Mouse (Mus musculus) neural tube, embryonic 11.5 days (tissue): ENCODE data around the gene Lmo2. TPM values are rescaled to one million over a fixed set of nuclear protein-coding genes. Genes with fewer than 3 reads are reported as not detected.

Experiments
- ATAC-seq: fragments of 200-750 bp; cut with Nextera tagmentation; 2 replicates; pipeline ENCODE4 v1.8.0; 2017; ENCODE audit warnings: moderate number of reproducible peaks, mild to moderate bottlenecking, moderate TSS enrichment, moderate library complexity; ENCODE audit not compliant: insufficient read depth, low FRiP score, low TSS enrichment
- DNase-seq: peaks from one replicate; pipeline ENCODE4 v3.0.0-alpha.2; 2015; ENCODE audit warnings: low spot score
- H3K27ac ChIP-seq: fragments of 300-500 bp; sonication (generic); 2 replicates; pipeline ENCODE4 v1.5.1; 2014; ENCODE audit warnings: low read depth, mild to moderate bottlenecking, low read length
- H3K27me3 ChIP-seq: fragments of 300-500 bp; sonication (generic); 2 replicates; pipeline ENCODE4 v1.6.1; 2014; ENCODE audit warnings: mild to moderate bottlenecking, low read length, mixed read lengths; ENCODE audit not compliant: control insufficient read depth, insufficient read depth
- H3K36me3 ChIP-seq: fragments of 300-500 bp; sonication (generic); 2 replicates; pipeline ENCODE4 v1.6.1; 2014; ENCODE audit warnings: mild to moderate bottlenecking, low read length, moderate library complexity, mixed read lengths; ENCODE audit not compliant: control insufficient read depth, insufficient read depth
- H3K4me1 ChIP-seq: fragments of 300-500 bp; sonication (generic); 2 replicates; pipeline ENCODE4 v1.6.1; 2014; ENCODE audit warnings: low read length, mixed read lengths; ENCODE audit not compliant: control insufficient read depth, insufficient read depth
- H3K4me2 ChIP-seq: fragments of 300-500 bp; sonication (generic); 2 replicates; pipeline ENCODE4 v1.6.1; 2014; ENCODE audit warnings: low read depth, mild to moderate bottlenecking, moderate library complexity
- H3K4me3 ChIP-seq: fragments of 300-500 bp; sonication (generic); 2 replicates; pipeline ENCODE4 v1.5.1; 2014; ENCODE audit warnings: low read depth, low read length
- H3K9ac ChIP-seq: fragments of 300-500 bp; sonication (generic); 2 replicates; pipeline ENCODE4 v1.6.1; 2014; ENCODE audit warnings: mild to moderate bottlenecking, low read length
- H3K9me3 ChIP-seq: fragments of 300-500 bp; sonication (generic); 2 replicates; pipeline ENCODE4 v1.6.1; 2016; ENCODE audit warnings: low read length; ENCODE audit not compliant: control insufficient read depth
- WGBS: fragments of 180-500 bp; shearing (Covaris S2); extraction: QIAGEN DNeasy Blood & Tissue Kit; methylation state at CpG from one replicate; pipeline ENCODE4 v1.1.7; 2014; 5-methylcytosine and 5-hydroxymethylcytosine counted together
- polyA plus RNA-seq: library from polyadenylated mRNA; unstranded; fragments of >200 nt; fragmentation: Nextera tagmentation; extraction: Ambion mirVana; gene quantifications from 2 replicates; pipeline ENCODE4 v1.2.1, GENCODE M21; 2014

Lmo2 gene
- polyA plus RNA-seq, 1 experiment from 2014 or later, result 27.7 TPM

GRCm38 (mm10) chr2:103968186-103968585 lies 10.4 kb downstream of the Lmo2 start:
- Histone ChIP-seq H3K9me3 (no peaks in the 10 kb centered on the region), H3K4me1 (0 out of 2 replicates have a peak, but pooled peaks cover 3% of the 10 kb centered on the region), H3K4me2 (no peak overlapping the region), H3K4me3 (no peak overlapping the region), H3K27ac (no peak overlapping the region), H3K9ac (no peak overlapping the region), H3K36me3 (no peaks in the 10 kb centered on the region), H3K27me3 (peaks cover 23% of the 10 kb centered on the region)
- 82% methylated on average over 4 of the region's 4 CpGs for WGBS
- ATAC-seq, result no peak
- no peak for DNase-seq

DNA sequence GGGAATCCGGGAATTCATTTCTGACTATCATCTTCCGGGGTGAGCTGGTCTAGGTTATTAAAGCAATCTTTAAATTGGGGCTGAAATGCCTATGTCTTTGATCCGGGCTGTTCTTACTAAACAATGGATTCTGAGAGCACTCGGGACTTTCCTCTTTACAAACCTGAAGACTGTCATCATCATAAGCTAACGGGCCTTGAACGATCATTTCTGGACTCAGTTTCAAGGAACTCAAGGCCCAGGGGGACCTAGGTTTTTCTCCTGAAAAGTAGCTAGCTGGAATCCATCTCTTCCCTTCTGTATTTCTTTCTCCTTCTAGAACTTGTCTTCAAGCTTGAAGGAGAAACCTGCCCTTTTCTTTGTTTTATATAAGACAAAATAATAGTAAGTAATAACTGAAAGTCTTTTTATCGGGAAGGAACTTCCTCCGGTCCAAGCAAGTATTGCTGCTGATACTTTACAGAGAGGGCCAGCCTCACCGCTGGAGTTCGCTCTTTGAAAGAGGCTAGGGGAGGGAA lies 11.2 kb downstream of the Lmo2 start:
- Histone ChIP-seq H3K9me3 (no peaks in the 10 kb centered on the region), H3K36me3 (no peaks in the 10 kb centered on the region), H3K4me3 (peak overlapping the region; percentile 66), H3K27me3 (peaks cover 23% of the 10 kb centered on the region), H3K9ac (peak overlapping the region; percentile 80), H3K4me2 (peak overlapping the region; percentile 96), H3K4me1 (0 out of 2 replicates have a peak, but pooled peaks cover 3% of the 10 kb centered on the region), H3K27ac (no peak overlapping the region)
- no peak for DNase-seq
- ATAC-seq, result no peak
- 26% methylated on average over 10 of the region's 10 CpGs for WGBS

DNA sequence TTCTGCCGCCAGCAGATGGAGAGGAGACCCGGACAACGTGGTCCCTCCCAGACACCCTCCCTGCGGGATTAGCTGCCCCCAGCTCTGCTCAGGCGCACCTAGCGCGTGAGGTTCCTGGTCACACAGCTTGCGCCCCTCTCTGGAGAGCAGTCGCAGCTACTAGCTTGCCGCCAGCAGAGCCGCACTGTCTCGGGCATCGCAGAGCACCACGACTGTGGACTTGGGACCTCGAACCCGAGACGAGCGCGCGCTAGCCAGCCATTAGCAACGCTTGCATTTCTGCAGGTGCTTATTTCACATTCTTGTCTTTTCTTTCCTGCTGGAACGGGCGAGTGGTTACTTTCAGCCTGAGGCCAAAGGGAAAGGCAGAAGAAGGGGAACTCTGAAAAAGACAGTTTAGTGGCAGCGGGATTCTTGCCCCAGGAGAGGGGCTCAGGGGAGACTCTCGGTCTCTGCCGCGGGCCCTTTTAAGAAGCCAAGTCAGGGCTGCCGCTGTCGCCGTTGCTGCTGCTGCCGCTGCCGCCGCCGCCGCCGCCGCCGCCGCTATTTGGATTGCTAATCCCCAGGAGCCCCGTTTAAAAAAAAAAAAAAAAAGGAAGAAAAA lies 11.8 kb downstream of the Lmo2 start:
- no peaks in the 10 kb centered on the region for H3K36me3 ChIP-seq
- H3K4me1 ChIP-seq, result 0 out of 2 replicates have a peak, but pooled peaks cover 3% of the 10 kb centered on the region
- H3K4me3 ChIP-seq, result peak overlapping the region; percentile 66
- ATAC-seq (peak; percentile 75), DNase-seq (peak; percentile 79)
- no peak overlapping the region; the same call in 1 of the 2 replicates for H3K27ac ChIP-seq
- H3K9me3 ChIP-seq, result no peaks in the 10 kb centered on the region
- peaks cover 23% of the 10 kb centered on the region for H3K27me3 ChIP-seq
- WGBS, result under 1% methylated on average over 37 of the region's 40 CpGs
- peak overlapping the region; percentile 96 for H3K4me2 ChIP-seq
- H3K9ac ChIP-seq, result peak overlapping the region; percentile 80

DNA sequence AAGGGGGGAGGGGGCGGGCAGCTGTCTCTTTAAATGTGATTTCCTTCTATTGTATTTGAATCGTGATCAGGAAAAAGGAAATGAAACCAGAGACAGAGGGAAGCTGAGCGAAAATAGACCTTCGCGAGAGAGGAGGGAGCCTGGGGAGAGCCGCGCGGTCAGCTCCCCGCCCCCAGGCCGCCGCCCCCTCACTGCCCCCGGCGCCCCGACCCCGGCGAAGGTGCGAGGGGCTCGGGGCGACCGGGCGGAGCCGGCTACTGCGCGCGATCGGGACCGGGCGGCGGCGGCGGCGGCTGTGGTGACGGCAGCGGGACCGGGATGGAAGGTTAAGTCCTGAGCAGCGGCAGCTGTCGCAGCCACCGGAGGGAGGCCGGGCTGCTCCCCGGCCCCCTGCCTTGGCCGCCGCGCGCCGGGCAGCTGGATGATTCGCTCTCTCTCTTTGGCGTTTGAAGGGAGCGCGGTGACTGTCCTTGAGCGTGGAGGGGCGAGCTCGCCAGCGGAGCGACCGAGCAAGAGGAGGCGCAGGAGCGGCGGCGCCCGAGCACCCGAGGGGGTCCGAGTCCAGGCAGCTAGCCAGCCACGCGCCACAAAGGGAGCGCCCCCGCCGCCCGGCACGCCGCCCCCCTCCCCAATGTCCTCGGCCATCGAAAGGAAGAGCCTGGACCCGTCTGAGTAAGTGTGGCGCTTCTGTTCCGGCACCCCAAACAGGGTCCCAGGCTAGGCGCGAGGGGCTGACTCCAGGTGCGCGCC lies 12.4 kb downstream of the Lmo2 start:
- Histone ChIP-seq H3K4me2 (peak overlapping the region; percentile 96), H3K36me3 (no peaks in the 10 kb centered on the region), H3K9ac (peak overlapping the region; percentile 80), H3K27ac (peak overlapping the region; percentile 72), H3K4me1 (0 out of 2 replicates have a peak, but pooled peaks cover 3% of the 10 kb centered on the region), H3K27me3 (peaks cover 23% of the 10 kb centered on the region), H3K4me3 (peak overlapping the region; percentile 66), H3K9me3 (no peaks in the 10 kb centered on the region)
- ATAC-seq, result peak; percentile 60
- DNase-seq, result peak; percentile 63
- WGBS, result 0% methylated on average over 59 of the region's 79 CpGs

- Histone ChIP-seq H3K36me3 (no peaks in the 10 kb centered on the region), H3K27ac (peak overlapping the region; percentile 72; the same call in 1 of the 2 replicates), H3K4me1 (0 out of 2 replicates have a peak, but pooled peaks cover 3% of the 10 kb centered on the region), H3K4me3 (peak overlapping the region; percentile 66), H3K4me2 (peak overlapping the region; percentile 96), H3K9me3 (no peaks in the 10 kb centered on the region), H3K27me3 (peaks cover 23% of the 10 kb centered on the region), H3K9ac (peak overlapping the region; percentile 80)
- ATAC-seq (no peak), DNase-seq (no peak)
- 2% methylated on average over 32 of the region's 32 CpGs for WGBS
Observed at GRCm38 (mm10) chr2:103970791-103971649, 13.2 kb downstream of the Lmo2 start.

DNA sequence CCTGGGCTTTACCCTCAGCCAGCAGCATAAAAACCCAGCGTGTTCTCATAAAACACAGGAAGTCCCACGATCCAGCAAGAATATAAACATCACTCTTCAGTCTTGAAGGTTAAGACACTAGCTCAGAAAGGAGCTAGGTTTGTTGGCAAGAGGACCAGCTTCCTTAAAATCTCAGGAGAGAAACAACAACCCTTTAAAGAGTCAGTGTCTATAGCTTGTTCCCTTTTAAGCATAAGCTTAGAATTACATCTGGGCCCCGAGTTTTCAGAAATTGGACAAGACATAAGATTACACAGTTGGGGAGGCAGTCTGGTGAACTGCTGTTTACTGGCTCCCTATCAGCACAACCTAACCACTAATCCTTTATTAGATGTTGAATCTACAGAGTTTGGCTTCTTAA lies 14.1 kb downstream of the Lmo2 start:
- no peak overlapping the region for H3K27ac ChIP-seq
- peaks cover 23% of the 10 kb centered on the region for H3K27me3 ChIP-seq
- H3K4me2 ChIP-seq, result no peak overlapping the region; the same call in 1 of the 2 replicates
- 0 out of 2 replicates have a peak, but pooled peaks cover 3% of the 10 kb centered on the region for H3K4me1 ChIP-seq
- no peaks in the 10 kb centered on the region for H3K36me3 ChIP-seq
- H3K9me3 ChIP-seq, result no peaks in the 10 kb centered on the region
- DNase-seq, result no peak
- WGBS, result 20% methylated on average over 3 of the region's 3 CpGs
- H3K4me3 ChIP-seq, result no peak overlapping the region; the same call in 1 of the 2 replicates
- H3K9ac ChIP-seq, result no peak overlapping the region
- ATAC-seq, result no peak

- no peak overlapping the region for H3K9ac ChIP-seq
- H3K36me3 ChIP-seq, result no peaks in the 10 kb centered on the region
- no peak overlapping the region for H3K4me2 ChIP-seq
- no peaks in the 10 kb centered on the region for H3K9me3 ChIP-seq
- ATAC-seq (no peak), DNase-seq (no peak)
- H3K27ac ChIP-seq, result no peak overlapping the region
- peaks cover 14% of the 10 kb centered on the region for H3K27me3 ChIP-seq
- 83% methylated on average over 7 of the region's 7 CpGs for WGBS
- 0 out of 2 replicates have a peak, but pooled peaks cover under 1% of the 10 kb centered on the region for H3K4me1 ChIP-seq
- H3K4me3 ChIP-seq, result no peak overlapping the region
Observed at GRCm38 (mm10) chr2:103975904-103976303, 18.1 kb downstream of the Lmo2 start.

DNA sequence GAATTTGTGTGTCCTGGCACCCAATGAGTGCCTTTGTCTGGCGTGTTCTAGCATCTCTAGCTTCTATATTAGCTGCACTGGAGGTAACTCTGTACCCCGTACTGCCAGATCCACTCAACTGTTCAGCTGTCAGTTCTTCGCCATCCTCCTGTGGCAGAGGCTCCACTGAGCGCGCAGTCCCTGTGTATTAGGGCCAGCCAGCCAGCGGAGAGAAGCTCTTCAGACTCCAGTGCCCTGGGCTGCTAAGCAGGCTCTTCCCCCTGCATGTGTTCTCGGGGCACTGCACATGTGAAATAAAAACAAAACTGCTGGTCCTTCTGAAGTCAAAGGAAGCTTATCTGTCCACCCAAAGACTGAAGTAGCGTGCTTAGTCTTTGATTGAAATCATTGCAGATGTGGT lies 19.4 kb downstream of the Lmo2 start:
- Histone ChIP-seq H3K27me3 (peaks cover 3% of the 10 kb centered on the region), H3K4me1 (no peaks in the 10 kb centered on the region), H3K9ac (no peak overlapping the region), H3K36me3 (no peaks in the 10 kb centered on the region), H3K27ac (no peak overlapping the region), H3K4me3 (no peak overlapping the region), H3K4me2 (no peak overlapping the region), H3K9me3 (no peaks in the 10 kb centered on the region)
- 77% methylated on average over 8 of the region's 8 CpGs for WGBS
- DNase-seq (no peak), ATAC-seq (no peak)
